9 mouse cellular contexts compared by ENCODE assay signal in the genomic region with DNA sequence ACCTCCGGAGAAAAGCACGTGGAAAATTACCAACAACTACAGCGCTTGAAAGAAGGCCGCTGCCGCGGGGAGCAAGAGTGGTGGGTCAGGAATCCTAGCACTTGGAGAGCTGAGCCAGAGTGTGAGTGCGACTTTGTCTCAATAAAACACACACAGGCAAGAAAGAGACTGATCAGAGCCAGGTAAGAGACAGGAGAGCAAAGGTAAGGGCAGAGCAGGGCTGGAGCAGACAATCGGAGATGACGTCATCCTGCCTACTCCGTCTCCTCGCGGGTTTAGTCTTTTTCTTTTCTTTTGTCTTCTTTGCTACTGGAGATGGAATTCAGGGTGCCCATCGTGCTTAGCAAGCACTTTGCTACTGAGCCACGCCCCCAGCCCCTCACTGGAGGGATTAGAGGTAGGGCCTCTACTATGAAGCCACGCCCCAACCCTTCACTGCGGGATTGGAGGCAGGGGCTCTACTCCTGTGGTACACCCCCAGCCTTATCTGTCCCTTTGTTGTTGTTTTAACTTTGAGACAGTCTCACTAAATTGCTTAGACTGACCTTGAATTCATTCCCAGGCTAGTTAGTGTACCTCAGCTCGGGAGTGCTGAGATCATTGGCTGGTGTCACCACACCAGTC. TPM values are rescaled to one million over a fixed set of nuclear protein-coding genes. Genes with fewer than 3 reads are reported as not detected.
A peak's percentile ranks its signal among the peaks of the same experiment; 100 is the strongest.
DNase-seq lines count a peak whose midpoint lies in the region; ATAC-seq and TF ChIP-seq lines count a peak whose summit lies in the region.
"Had no signal": no experiment of that assay in that cellular context is flagged by ENCODE, and none has a peak within 500 bp of the region (broad histone marks: within the 10 kb centered on the region; RNA-seq: fewer than 3 reads in every experiment).

No protein-coding gene starts in this region.

- no peak for TF ChIP-seq POLR2A in thymus, adult 2 months (IDR thresholded peaks at IDR 0.05; ENCODE audit: control insufficient read depth, extremely low read depth, insufficient read depth, low read length, poor library complexity)

- peak overlapping the region; percentile 55 for H3K4me2 ChIP-seq in heart, embryonic 15.5 days
- H3K4me2 ChIP-seq in intestine, postnatal 0 days (replicated peaks; ENCODE audit: low read depth): peak overlapping the region; percentile 52
- H3K4me2 ChIP-seq in neural tube, embryonic 13.5 days: peak overlapping the region; percentile 39

- ATAC-seq in heart, embryonic 15.5 days (replicated peaks; ENCODE audit: insufficient number of reproducible peaks, insufficient read depth, low FRiP score, low read depth): no peak
- peak; percentile 74 for ATAC-seq in intestine, postnatal 0 days
- no peak; the same call in 1 of the 2 replicates for ATAC-seq in neural tube, embryonic 13.5 days (ENCODE audit: low read depth)

- intact Hi-C loops in heart, postnatal 14 days (cut with DNase I): no loop called here
- intact Hi-C loops in left cerebral cortex, postnatal 4 days (cut with DNase I): no loop called here

- TF ChIP-seq CTCF in intestine, postnatal 0 days (IDR thresholded peaks at IDR 0.05; ENCODE audit: low read depth): no peak
- TF ChIP-seq CTCF in thymus, adult 2 months (IDR thresholded peaks at IDR 0.05; ENCODE audit: borderline replicate concordance, control insufficient read depth, extremely low read depth, insufficient read depth, low read length, poor library complexity): no peak

- H3K4me1 ChIP-seq in heart, embryonic 15.5 days (replicated peaks): peaks cover 13% of the 10 kb centered on the region
- H3K4me1 ChIP-seq in embryonic facial prominence, embryonic 10.5 days: peaks cover 20% of the 10 kb centered on the region
- H3K4me1 ChIP-seq in intestine, postnatal 0 days (replicated peaks; ENCODE audit: control insufficient read depth, insufficient read depth, low read length): no peaks in the 10 kb centered on the region
- peaks cover 4% of the 10 kb centered on the region; the same call in 1 of the 2 replicates for H3K4me1 ChIP-seq in neural tube, embryonic 13.5 days (replicated peaks)
- no peaks in the 10 kb centered on the region for H3K4me1 ChIP-seq in thymus, adult 2 months (replicated peaks; ENCODE audit: control insufficient read depth, insufficient read depth, low read length)

- H3K9ac ChIP-seq in heart, embryonic 15.5 days: peak overlapping the region; percentile 17; the same call in 1 of the 2 replicates
- H3K9ac ChIP-seq in intestine, postnatal 0 days (ENCODE audit: low read depth, low read length): no peak overlapping the region
- H3K9ac ChIP-seq in neural tube, embryonic 13.5 days: no peak overlapping the region

- no peak for DNase-seq in heart, postnatal 14 days
- peak; percentile 45 for DNase-seq in embryonic facial prominence, embryonic 10.5 days (ENCODE audit: low spot score)
- DNase-seq in thymus, adult 2 months: no peak
- no peak for DNase-seq in left cerebral cortex, postnatal 4 days
- DNase-seq in adrenal gland, adult 8-10 months: no peak

- no peaks in the 10 kb centered on the region for H3K9me3 ChIP-seq in heart, embryonic 15.5 days (replicated peaks)
- peaks cover 5% of the 10 kb centered on the region; the same call in 1 of the 2 replicates for H3K9me3 ChIP-seq in embryonic facial prominence, embryonic 10.5 days
- H3K9me3 ChIP-seq in intestine, postnatal 0 days (ENCODE audit: control insufficient read depth): peaks cover 7% of the 10 kb centered on the region; the same call in 1 of the 2 replicates
- H3K9me3 ChIP-seq in neural tube, embryonic 13.5 days: no peaks in the 10 kb centered on the region

- no peaks in the 10 kb centered on the region for H3K27me3 ChIP-seq in heart, embryonic 15.5 days
- no peaks in the 10 kb centered on the region for H3K27me3 ChIP-seq in embryonic facial prominence, embryonic 10.5 days (replicated peaks; ENCODE audit: low read depth, poor library complexity, severe bottlenecking)
- H3K27me3 ChIP-seq in intestine, postnatal 0 days (replicated peaks; ENCODE audit: control insufficient read depth, insufficient read depth, low read length): peaks cover 5% of the 10 kb centered on the region; the same call in 1 of the 2 replicates
- H3K27me3 ChIP-seq in neural tube, embryonic 13.5 days: no peaks in the 10 kb centered on the region
- no peaks in the 10 kb centered on the region for H3K27me3 ChIP-seq in thymus, adult 2 months (ENCODE audit: control insufficient read depth, insufficient read depth, low read length)

- H3K4me3 ChIP-seq in heart, embryonic 15.5 days: peak overlapping the region; percentile 9; the same call in 1 of the 2 replicates
- peak overlapping the region; percentile 41 for H3K4me3 ChIP-seq in embryonic facial prominence, embryonic 10.5 days
- no peak overlapping the region for H3K4me3 ChIP-seq in intestine, postnatal 0 days (ENCODE audit: low read depth, low read length)
- H3K4me3 ChIP-seq in neural tube, embryonic 13.5 days: no peak overlapping the region
- no peak overlapping the region for H3K4me3 ChIP-seq in thymus, adult 2 months (ENCODE audit: control insufficient read depth, insufficient read depth, low read length)
- H3K4me3 ChIP-seq: myocyte had no signal

- 30% methylated on average over 17 of the region's 17 CpGs for WGBS in heart, embryonic 15.5 days
- WGBS in embryonic facial prominence, embryonic 10.5 days: 28% methylated on average over 17 of the region's 17 CpGs
- 25% methylated on average over 17 of the region's 17 CpGs for WGBS in intestine, postnatal 0 days
- WGBS in neural tube, embryonic 13.5 days: 32% methylated on average over 17 of the region's 17 CpGs
- 75% methylated on average over 17 of the region's 17 CpGs for WGBS in thymus, adult 2 months

- H3K27ac ChIP-seq in heart, embryonic 15.5 days: no peak overlapping the region
- H3K27ac ChIP-seq in embryonic facial prominence, embryonic 10.5 days (replicated peaks): peak overlapping the region; percentile 63
- no peak overlapping the region for H3K27ac ChIP-seq in intestine, postnatal 0 days (ENCODE audit: low read depth, low read length)
- H3K27ac ChIP-seq in neural tube, embryonic 13.5 days (replicated peaks): no peak overlapping the region
- no peak overlapping the region for H3K27ac ChIP-seq in thymus, adult 2 months (ENCODE audit: control insufficient read depth, insufficient read depth, low read length)

- H3K36me3 ChIP-seq in heart, embryonic 15.5 days: no peaks in the 10 kb centered on the region
- H3K36me3 ChIP-seq in embryonic facial prominence, embryonic 10.5 days (replicated peaks): no peaks in the 10 kb centered on the region
- H3K36me3 ChIP-seq in intestine, postnatal 0 days (ENCODE audit: control insufficient read depth, insufficient read depth): no peaks in the 10 kb centered on the region
- no peaks in the 10 kb centered on the region for H3K36me3 ChIP-seq in neural tube, embryonic 13.5 days
- H3K36me3 ChIP-seq in thymus, adult 2 months (ENCODE audit: control insufficient read depth, insufficient read depth, low read length): no peaks in the 10 kb centered on the region

RNA-seq across cellular contexts. Expression of gene Fut2, which starts 11.7 kb away (rescaled TPM):
- polyA plus RNA-seq in heart, embryonic 15.5 days (2015; fragmentation: Nextera tagmentation; extraction: Ambion mirVana): 1.5 and 1.6 TPM in 2 replicates
- total RNA-seq in heart, postnatal 14 days (2021): under 1 TPM; 0.37 to 0.69 TPM
- 0.07 and 0.16 TPM in 2 replicates for polyA plus RNA-seq in embryonic facial prominence, embryonic 10.5 days (2016; fragmentation: Nextera tagmentation; extraction: Ambion mirVana)
- 2.9 and 3.6 TPM in 2 replicates for polyA plus RNA-seq in intestine, postnatal 0 days (2015; fragmentation: Nextera tagmentation; extraction: Ambion mirVana)
- 0.15 TPM in 1 of 2 replicates, not detected in the other for polyA plus RNA-seq in neural tube, embryonic 13.5 days (2015; fragmentation: Nextera tagmentation; extraction: Ambion mirVana)
- 1.3 and 1.9 TPM in 2 replicates for polyA plus RNA-seq in thymus, adult 2 months (2012; rRNA removed)
- not detected for total RNA-seq in left cerebral cortex, postnatal 4 days (2021)
- total RNA-seq in adrenal gland, adult 8-10 months (2022): under 1 TPM in 2 of 4 experiments, not detected in 2; 0.11 to 0.18 TPM

RNA-seq across cellular contexts. Expression of gene Mamstr, which starts 14.8 kb away (rescaled TPM):
- polyA plus RNA-seq in heart, embryonic 15.5 days (2015; fragmentation: Nextera tagmentation; extraction: Ambion mirVana): 7.3 and 7.4 TPM in 2 replicates
- total RNA-seq in heart, postnatal 14 days (2021): 1 to 10 TPM; 6.4 to 6.9 TPM
- polyA plus RNA-seq in embryonic facial prominence, embryonic 10.5 days (2016; fragmentation: Nextera tagmentation; extraction: Ambion mirVana): 1.3 and 3.1 TPM in 2 replicates
- polyA plus RNA-seq in intestine, postnatal 0 days (2015; fragmentation: Nextera tagmentation; extraction: Ambion mirVana): 2.8 and 3.7 TPM in 2 replicates
- polyA plus RNA-seq in neural tube, embryonic 13.5 days (2015; fragmentation: Nextera tagmentation; extraction: Ambion mirVana): 3.1 and 3.4 TPM in 2 replicates
- 3.9 and 4.4 TPM in 2 replicates for polyA plus RNA-seq in thymus, adult 2 months (2012; rRNA removed)
- 1 to 10 TPM; 1.7 to 2.6 TPM for total RNA-seq in left cerebral cortex, postnatal 4 days (2021)
- 10 to 100 TPM in 1 of 4 experiments, 1 to 10 TPM in 3; 2.4 to 14.9 (median 3.6) TPM for total RNA-seq in adrenal gland, adult 8-10 months (2022)

RNA-seq across cellular contexts. Expression of gene Rasip1, which starts 27.2 kb away (rescaled TPM):
- polyA plus RNA-seq in heart, embryonic 15.5 days (2015; fragmentation: Nextera tagmentation; extraction: Ambion mirVana): 19.6 and 23.4 TPM in 2 replicates
- 10 to 100 TPM; 42.6 to 42.8 TPM for total RNA-seq in heart, postnatal 14 days (2021)
- 6.5 and 6.8 TPM in 2 replicates for polyA plus RNA-seq in embryonic facial prominence, embryonic 10.5 days (2016; fragmentation: Nextera tagmentation; extraction: Ambion mirVana)
- 5.7 and 6.1 TPM in 2 replicates for polyA plus RNA-seq in intestine, postnatal 0 days (2015; fragmentation: Nextera tagmentation; extraction: Ambion mirVana)
- polyA plus RNA-seq in neural tube, embryonic 13.5 days (2015; fragmentation: Nextera tagmentation; extraction: Ambion mirVana): 13.1 TPM in 2 replicates
- 6.3 and 8.6 TPM in 2 replicates for polyA plus RNA-seq in thymus, adult 2 months (2012; rRNA removed)
- 10 to 100 TPM; 23.5 to 25.1 TPM for total RNA-seq in left cerebral cortex, postnatal 4 days (2021)
- total RNA-seq in adrenal gland, adult 8-10 months (2022): 10 to 100 TPM; 15.5 to 30.2 (median 21.4) TPM

RNA-seq across cellular contexts. Expression of gene Ntn5, which starts 29.3 kb away (rescaled TPM):
- polyA plus RNA-seq in heart, embryonic 15.5 days (2015; fragmentation: Nextera tagmentation; extraction: Ambion mirVana): 0.14 TPM in 1 of 2 replicates, not detected in the other
- under 1 TPM; 0.12 to 0.24 TPM for total RNA-seq in heart, postnatal 14 days (2021)
- polyA plus RNA-seq in embryonic facial prominence, embryonic 10.5 days (2016; fragmentation: Nextera tagmentation; extraction: Ambion mirVana): 0.28 and 0.42 TPM in 2 replicates
- 0.10 and 0.20 TPM in 2 replicates for polyA plus RNA-seq in intestine, postnatal 0 days (2015; fragmentation: Nextera tagmentation; extraction: Ambion mirVana)
- polyA plus RNA-seq in neural tube, embryonic 13.5 days (2015; fragmentation: Nextera tagmentation; extraction: Ambion mirVana): 1.9 and 2.6 TPM in 2 replicates
- polyA plus RNA-seq in thymus, adult 2 months (2012; rRNA removed): 3.9 and 4.2 TPM in 2 replicates
- total RNA-seq in left cerebral cortex, postnatal 4 days (2021): under 1 TPM in 1 of 2 experiments, not detected in 1; 0.34 TPM
- total RNA-seq in adrenal gland, adult 8-10 months (2022): under 1 TPM in 3 of 4 experiments, not detected in 1; 0.21 to 0.68 (median 0.32) TPM

RNA-seq across cellular contexts. Expression of gene Izumo1, which starts 32.9 kb away (rescaled TPM):
- 0.33 and 0.35 TPM in 2 replicates for polyA plus RNA-seq in heart, embryonic 15.5 days (2015; fragmentation: Nextera tagmentation; extraction: Ambion mirVana)
- total RNA-seq in heart, postnatal 14 days (2021): under 1 TPM; 0.54 to 0.67 TPM
- polyA plus RNA-seq in embryonic facial prominence, embryonic 10.5 days (2016; fragmentation: Nextera tagmentation; extraction: Ambion mirVana): 0.07 and 0.10 TPM in 2 replicates
- 0.08 TPM in 2 replicates for polyA plus RNA-seq in intestine, postnatal 0 days (2015; fragmentation: Nextera tagmentation; extraction: Ambion mirVana)
- polyA plus RNA-seq in neural tube, embryonic 13.5 days (2015; fragmentation: Nextera tagmentation; extraction: Ambion mirVana): 0.10 TPM in 1 of 2 replicates, not detected in the other
- polyA plus RNA-seq in thymus, adult 2 months (2012; rRNA removed): 0.45 and 0.75 TPM in 2 replicates
- under 1 TPM in 1 of 2 experiments, not detected in 1; 0.20 TPM for total RNA-seq in left cerebral cortex, postnatal 4 days (2021)
- total RNA-seq in adrenal gland, adult 8-10 months (2022): under 1 TPM; 0.14 to 0.68 (median 0.38) TPM
- polyA plus RNA-seq: myocyte had no signal

Comparison
In these comparisons a context has a peak if more than half of its experiments do, and no peak if none do; other contexts are left out.
1. H3K4me3 ChIP-seq: peak in heart, embryonic 15.5 days (single experiment) and embryonic facial prominence, embryonic 10.5 days (single experiment); none in intestine, postnatal 0 days (single experiment), neural tube, embryonic 13.5 days (single experiment) and thymus, adult 2 months (single experiment).
2. Peak in every context shown above with its lines, with median percentiles within 50 percentile points of each other: H3K4me2 ChIP-seq.